10 mouse cellular contexts compared by ENCODE assay signal in genomic region chr9:75632902-75633301, GRCm38 (mm10). TPM values are rescaled to one million over a fixed set of nuclear protein-coding genes. Genes with fewer than 3 reads are reported as not detected.
DNase-seq lines count a peak whose midpoint lies in the region; ATAC-seq lines count a peak whose summit lies in the region.
"Had no signal": no experiment of that assay in that cellular context is flagged by ENCODE, and none has a peak within 500 bp of the region (broad histone marks: within the 10 kb centered on the region; RNA-seq: fewer than 3 reads in every experiment).

No protein-coding gene starts in this region.

- no peak overlapping the region for H3K4me3 ChIP-seq in midbrain, embryonic 10.5 days
- H3K4me3 ChIP-seq in midbrain, embryonic 15.5 days, result no peak overlapping the region
- no peak overlapping the region for H3K4me3 ChIP-seq in embryonic facial prominence, embryonic 10.5 days
- H3K4me3 ChIP-seq in midbrain, embryonic 12.5 days, result no peak overlapping the region
- H3K4me3 ChIP-seq: liver, embryonic 13.5 days had no signal

- no peaks in the 10 kb centered on the region for H3K4me1 ChIP-seq in midbrain, embryonic 10.5 days
- H3K4me1 ChIP-seq in midbrain, embryonic 15.5 days, result peaks cover 2% of the 10 kb centered on the region; the same call in 1 of the 2 replicates
- peaks cover 8% of the 10 kb centered on the region for H3K4me1 ChIP-seq in embryonic facial prominence, embryonic 10.5 days
- no peaks in the 10 kb centered on the region for H3K4me1 ChIP-seq in midbrain, embryonic 12.5 days
- H3K4me1 ChIP-seq: liver, embryonic 13.5 days had no signal

- peak; percentile 33 for DNase-seq in cerebellum, adult 11 months
- DNase-seq in cerebellum, adult 8-10 months, result no peak
- peak; percentile 44 for DNase-seq in midbrain, embryonic 10.5 days (ENCODE audit: low spot score)
- DNase-seq in embryonic facial prominence, embryonic 10.5 days (ENCODE audit: low spot score), result peak; percentile 51
- DNase-seq in left cerebral cortex, postnatal 14 days (ENCODE audit: low spot score in 2 of 2), result no peak
- DNase-seq: liver, embryonic 13.5 days had no signal

- H3K36me3 ChIP-seq in midbrain, embryonic 10.5 days, result no peaks in the 10 kb centered on the region
- 0 out of 2 replicates have a peak, but pooled peaks cover 2% of the 10 kb centered on the region for H3K36me3 ChIP-seq in midbrain, embryonic 15.5 days (replicated peaks)
- H3K36me3 ChIP-seq in embryonic facial prominence, embryonic 10.5 days (replicated peaks), result no peaks in the 10 kb centered on the region
- H3K36me3 ChIP-seq in midbrain, embryonic 12.5 days, result no peaks in the 10 kb centered on the region
- H3K36me3 ChIP-seq: liver, embryonic 13.5 days had no signal

- H3K27ac ChIP-seq in midbrain, embryonic 10.5 days (replicated peaks), result no peak overlapping the region
- H3K27ac ChIP-seq in midbrain, embryonic 15.5 days, result no peak overlapping the region
- no peak overlapping the region for H3K27ac ChIP-seq in embryonic facial prominence, embryonic 10.5 days (replicated peaks)
- no peak overlapping the region for H3K27ac ChIP-seq in midbrain, embryonic 12.5 days (replicated peaks)
- H3K27ac ChIP-seq: liver, embryonic 13.5 days had no signal

- no peaks in the 10 kb centered on the region for H3K27me3 ChIP-seq in midbrain, embryonic 10.5 days (ENCODE audit: low read depth, poor library complexity, severe bottlenecking)
- H3K27me3 ChIP-seq in midbrain, embryonic 15.5 days (replicated peaks), result no peaks in the 10 kb centered on the region
- no peaks in the 10 kb centered on the region for H3K27me3 ChIP-seq in embryonic facial prominence, embryonic 10.5 days (replicated peaks; ENCODE audit: low read depth, poor library complexity, severe bottlenecking)
- no peaks in the 10 kb centered on the region for H3K27me3 ChIP-seq in midbrain, embryonic 12.5 days
- H3K27me3 ChIP-seq: liver, embryonic 13.5 days had no signal

- no peak overlapping the region for H3K9ac ChIP-seq in midbrain, embryonic 15.5 days
- no peak overlapping the region for H3K9ac ChIP-seq in midbrain, embryonic 12.5 days (replicated peaks)
- H3K9ac ChIP-seq: liver, embryonic 13.5 days had no signal

- no peak overlapping the region for H3K4me2 ChIP-seq in midbrain, embryonic 15.5 days
- H3K4me2 ChIP-seq in midbrain, embryonic 12.5 days (replicated peaks), result no peak overlapping the region
- H3K4me2 ChIP-seq: liver, embryonic 13.5 days had no signal

- H3K9me3 ChIP-seq in midbrain, embryonic 10.5 days (replicated peaks), result no peaks in the 10 kb centered on the region
- H3K9me3 ChIP-seq in midbrain, embryonic 15.5 days, result no peaks in the 10 kb centered on the region
- H3K9me3 ChIP-seq in embryonic facial prominence, embryonic 10.5 days, result no peaks in the 10 kb centered on the region
- no peaks in the 10 kb centered on the region for H3K9me3 ChIP-seq in midbrain, embryonic 12.5 days
- H3K9me3 ChIP-seq: liver, embryonic 13.5 days had no signal

- WGBS in midbrain, embryonic 10.5 days, result 26% methylated on average over 1 of the region's 1 CpGs
- WGBS in midbrain, embryonic 15.5 days, result 19% methylated on average over 1 of the region's 1 CpGs
- 33% methylated on average over 1 of the region's 1 CpGs for WGBS in embryonic facial prominence, embryonic 10.5 days
- 23% methylated on average over 1 of the region's 1 CpGs for WGBS in midbrain, embryonic 12.5 days

- intact Hi-C loops in left cerebral cortex, postnatal 14 days (cut with DNase I), result no loop called here

- no peak; the same call in 1 of the 2 replicates for ATAC-seq in midbrain, embryonic 15.5 days (replicated peaks)
- ATAC-seq in midbrain, embryonic 12.5 days (ENCODE audit: low FRiP score, low read depth), result peak; percentile 38; the same call in 1 of the 2 replicates
- no peak for ATAC-seq in activated CD4-positive, CD25-positive, alpha-beta regulatory T cell, adult 4 months

RNA-seq across cellular contexts. Expression of gene Lysmd2, which starts 7.4 kb away (rescaled TPM):
- 9.3 and 12.1 TPM in 2 replicates for polyA plus RNA-seq in midbrain, embryonic 10.5 days (2016; fragmentation: Nextera tagmentation; extraction: Ambion mirVana)
- polyA plus RNA-seq in midbrain, embryonic 15.5 days (2015; fragmentation: Nextera tagmentation; extraction: Ambion mirVana), result 27.8 and 31.9 TPM in 2 replicates
- polyA plus RNA-seq in embryonic facial prominence, embryonic 10.5 days (2016; fragmentation: Nextera tagmentation; extraction: Ambion mirVana), result 13.6 and 16.5 TPM in 2 replicates
- 12.9 and 14.5 TPM in 2 replicates for polyA plus RNA-seq in midbrain, embryonic 12.5 days (2016; fragmentation: Nextera tagmentation; extraction: Ambion mirVana)
- total RNA-seq in left cerebral cortex, postnatal 14 days (2021), result 10 to 100 TPM; 60.1 to 63.1 TPM
- polyA plus RNA-seq in activated CD4-positive, CD25-positive, alpha-beta regulatory T cell, adult 4 months (2017; shearing (Covaris generic)), result 1 to 10 TPM; 3.8 to 5.4 TPM

RNA-seq across cellular contexts. Expression of gene Tmod2, which starts 21.8 kb away (rescaled TPM):
- polyA plus RNA-seq in midbrain, embryonic 10.5 days (2016; fragmentation: Nextera tagmentation; extraction: Ambion mirVana), result 39.1 and 52.2 TPM in 2 replicates
- 280 and 308 TPM in 2 replicates for polyA plus RNA-seq in midbrain, embryonic 15.5 days (2015; fragmentation: Nextera tagmentation; extraction: Ambion mirVana)
- polyA plus RNA-seq in embryonic facial prominence, embryonic 10.5 days (2016; fragmentation: Nextera tagmentation; extraction: Ambion mirVana), result 31.9 and 34.3 TPM in 2 replicates
- polyA plus RNA-seq in midbrain, embryonic 12.5 days (2016; fragmentation: Nextera tagmentation; extraction: Ambion mirVana), result 108 and 111 TPM in 2 replicates
- total RNA-seq in left cerebral cortex, postnatal 14 days (2021), result 100 to 1,000 TPM; 436 to 438 TPM
- polyA plus RNA-seq in activated CD4-positive, CD25-positive, alpha-beta regulatory T cell, adult 4 months (2017; shearing (Covaris generic)), result not detected

RNA-seq across cellular contexts. Expression of gene Scg3, which starts 51.0 kb away (rescaled TPM):
- polyA plus RNA-seq in midbrain, embryonic 10.5 days (2016; fragmentation: Nextera tagmentation; extraction: Ambion mirVana), result 25.3 and 45.8 TPM in 2 replicates
- 119 and 122 TPM in 2 replicates for polyA plus RNA-seq in midbrain, embryonic 15.5 days (2015; fragmentation: Nextera tagmentation; extraction: Ambion mirVana)
- polyA plus RNA-seq in embryonic facial prominence, embryonic 10.5 days (2016; fragmentation: Nextera tagmentation; extraction: Ambion mirVana), result 9.9 and 10.0 TPM in 2 replicates
- 85.0 and 93.0 TPM in 2 replicates for polyA plus RNA-seq in midbrain, embryonic 12.5 days (2016; fragmentation: Nextera tagmentation; extraction: Ambion mirVana)
- total RNA-seq in left cerebral cortex, postnatal 14 days (2021), result 100 to 1,000 TPM; 317 to 336 TPM
- polyA plus RNA-seq in activated CD4-positive, CD25-positive, alpha-beta regulatory T cell, adult 4 months (2017; shearing (Covaris generic)), result not detected
- polyA plus RNA-seq: C2C12 had no signal

Comparison
In these comparisons a context has a peak if more than half of its experiments do, and no peak if none do; other contexts are left out.
1. DNase-seq: peak in cerebellum, adult 11 months (single experiment), midbrain, embryonic 10.5 days (single experiment) and embryonic facial prominence, embryonic 10.5 days (single experiment); none in cerebellum, adult 8-10 months (single experiment) and left cerebral cortex, postnatal 14 days (0 of 2).
2. RNA of gene Tmod2, which starts 21.8 kb away (polyA plus RNA-seq): 280 to 308 TPM in midbrain, embryonic 15.5 days, 108 to 111 TPM in midbrain, embryonic 12.5 days, 39.1 to 52.2 TPM in midbrain, embryonic 10.5 days and 31.9 to 34.3 TPM in embryonic facial prominence, embryonic 10.5 days; not detected in activated CD4-positive, CD25-positive, alpha-beta regulatory T cell, adult 4 months; every median in the first group is over 10 times any median in the second.